ENCODE assay signal across 8 mouse cellular contexts in the genomic region with DNA sequence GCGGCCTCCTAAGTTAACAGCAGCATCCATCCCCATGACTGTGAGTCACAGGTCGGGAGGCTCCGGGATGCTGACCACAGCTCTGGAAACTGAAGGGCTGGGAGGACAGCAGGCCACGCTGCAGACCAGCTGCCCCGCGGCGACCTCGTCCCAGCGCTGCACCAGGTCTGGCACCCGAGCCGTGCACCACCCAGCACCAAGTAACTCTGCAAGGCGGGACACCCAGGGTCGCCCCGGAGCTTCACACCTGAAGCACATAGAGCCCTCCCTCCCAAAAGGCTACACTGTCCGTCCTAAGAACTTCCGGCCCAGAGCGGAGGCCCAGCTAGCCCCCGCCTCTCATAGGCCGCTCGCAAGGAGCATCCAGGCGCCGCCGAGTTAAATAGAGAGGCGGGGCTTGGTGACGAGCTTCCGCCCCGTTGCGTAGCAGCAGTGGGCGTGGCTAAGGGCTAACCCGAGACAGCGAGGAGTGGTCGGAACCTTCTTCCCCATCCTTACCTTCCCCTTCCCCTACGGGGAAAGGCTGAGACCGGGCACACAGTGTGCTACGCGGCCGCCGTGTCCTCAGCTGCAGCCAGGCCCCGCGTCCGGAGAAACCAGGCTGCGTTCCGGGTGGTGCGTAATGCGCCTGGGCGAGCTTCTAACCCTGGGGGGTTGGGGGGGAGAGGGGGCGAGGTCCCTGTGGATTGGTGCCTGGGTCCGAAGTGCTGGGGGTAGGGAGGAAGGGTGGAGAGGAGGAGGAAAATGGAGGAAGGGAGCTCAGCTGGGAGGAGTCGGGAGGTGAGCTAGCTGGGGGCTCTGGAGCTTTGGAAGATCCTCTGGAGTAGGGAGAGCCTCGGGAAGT. TPM values are rescaled to one million over a fixed set of nuclear protein-coding genes. Genes with fewer than 3 reads are reported as not detected.
DNase-seq lines count a peak whose midpoint lies in the region; ATAC-seq lines count a peak whose summit lies in the region.

Nabp2 (minus strand) TSS at position 282 of the 844 bp plus-strand sequence.
Rnf41 (plus strand) TSS at position 447 of the 844 bp plus-strand sequence.

- peak; percentile 76 for ATAC-seq in inflammation-experienced regulatory T-cells, adult 6 months
- ATAC-seq in megakaryocyte-erythroid progenitor cell, adult 5-6 weeks (replicated peaks; ENCODE audit: low FRiP score, low TSS enrichment, poor library complexity, severe bottlenecking), result peak; percentile 76

- peak; percentile 98 to 99 for DNase-seq in adrenal gland, adult (ENCODE audit: inconsistent age in 2 of 2, low spot score in 1 of 2)
- peak; percentile 99 for DNase-seq in embryo, embryonic 10.5 days (ENCODE audit: low spot score)
- peak; percentile 96 for DNase-seq in gastrocnemius, postnatal 14 days
- peak; percentile 96 to 98 for DNase-seq in left cerebral cortex, postnatal 10 days (ENCODE audit: extremely low spot score in 1 of 2, low spot score in 2 of 2)
- peak; percentile 97 for DNase-seq in right cerebral cortex, postnatal 25 days
- peak; percentile 95 to 96 for DNase-seq in urinary bladder, postnatal 4 days (ENCODE audit: low spot score in 2 of 2)

- intact Hi-C loops in gastrocnemius, postnatal 14 days (cut with DNase I; ENCODE audit: low total_unique reads), result no loop called here
- intact Hi-C loops in left cerebral cortex, postnatal 10 days (cut with DNase I), result loop anchor here (5.0 kb wide), 1 partner anchor 46 kb away; the partner anchor contains the start of gene Smarcc2

RNA-seq across cellular contexts. Expression of gene Nabp2, which starts in this region (rescaled TPM):
- 10 to 100 TPM; 48.2 to 51.8 TPM for total RNA-seq in gastrocnemius, postnatal 14 days (2021)
- 10 to 100 TPM; 68.8 to 87.0 (median 73.8) TPM for polyA plus RNA-seq in inflammation-experienced regulatory T-cells, adult 6 months (2017; shearing (Covaris generic))
- total RNA-seq in left cerebral cortex, postnatal 10 days (2021), result 10 to 100 TPM; 88.5 to 93.8 TPM
- total RNA-seq in megakaryocyte-erythroid progenitor cell, adult 5-6 weeks (2014; fragmentation: Nextera tagmentation), result 63.0 and 130 TPM in 2 replicates
- 54.4 and 98.8 TPM in 2 replicates for total RNA-seq in megakaryocyte-erythroid progenitor cell, adult 5-6 weeks (2017)

RNA-seq across cellular contexts. Expression of gene Rnf41, which starts in this region (rescaled TPM):
- 10 to 100 TPM; 12.9 to 13.0 TPM for total RNA-seq in gastrocnemius, postnatal 14 days (2021)
- polyA plus RNA-seq in inflammation-experienced regulatory T-cells, adult 6 months (2017; shearing (Covaris generic)), result 10 to 100 TPM; 25.2 to 42.2 (median 37.9) TPM
- 10 to 100 TPM; 79.3 to 81.6 TPM for total RNA-seq in left cerebral cortex, postnatal 10 days (2021)
- 20.9 and 21.6 TPM in 2 replicates for total RNA-seq in megakaryocyte-erythroid progenitor cell, adult 5-6 weeks (2014; fragmentation: Nextera tagmentation)
- total RNA-seq in megakaryocyte-erythroid progenitor cell, adult 5-6 weeks (2017), result 8.8 and 12.9 TPM in 2 replicates

Comparison
In these comparisons a context has a peak if more than half of its experiments do, and no peak if none do; other contexts are left out.
1. Peak in every context shown above with its lines: DNase-seq and ATAC-seq.